Mouse (Mus musculus) heart, adult 18-20 months (tissue): ENCODE data around the gene Adprm. TPM values are rescaled to one million over a fixed set of nuclear protein-coding genes. Genes with fewer than 3 reads are reported as not detected.
"Not testable (repeated sequence)": the region's sequence is repeated elsewhere in the genome, so short reads cannot be mapped to it uniquely, and the experiment has no call there.

Experiments
- DNase-seq, 2 experiments: peaks; one replicate each; pipeline ENCODE4 v3.0.0; 2021 to 2022; ENCODE audit warnings: mixed read lengths in 1 of 2
- long read RNA-seq, 2 experiments: library from polyadenylated mRNA; stranded (forward); transcript quantifications; one replicate each; pipeline ENCODE4 v2.0.0; 2021
- total RNA-seq, 2 experiments: library from RNA; stranded (reverse); gene quantifications; 2 replicates each; pipeline ENCODE4 v1.2.3; 2021

The Adprm gene
- total RNA-seq = 10 to 100 TPM; 12.0 to 12.4 TPM
- long read RNA-seq, experiment 1, partial matches to known transcripts = 0 of 11 reads
- long read RNA-seq, experiment 1, other reads (novel, unspliced or antisense) = 8 of 11 reads
- long read RNA-seq, experiment 2, partial matches to known transcripts = 0 of 3 reads
- long read RNA-seq, experiment 2, other reads (novel, unspliced or antisense) = 1 of 3 reads

DNA sequence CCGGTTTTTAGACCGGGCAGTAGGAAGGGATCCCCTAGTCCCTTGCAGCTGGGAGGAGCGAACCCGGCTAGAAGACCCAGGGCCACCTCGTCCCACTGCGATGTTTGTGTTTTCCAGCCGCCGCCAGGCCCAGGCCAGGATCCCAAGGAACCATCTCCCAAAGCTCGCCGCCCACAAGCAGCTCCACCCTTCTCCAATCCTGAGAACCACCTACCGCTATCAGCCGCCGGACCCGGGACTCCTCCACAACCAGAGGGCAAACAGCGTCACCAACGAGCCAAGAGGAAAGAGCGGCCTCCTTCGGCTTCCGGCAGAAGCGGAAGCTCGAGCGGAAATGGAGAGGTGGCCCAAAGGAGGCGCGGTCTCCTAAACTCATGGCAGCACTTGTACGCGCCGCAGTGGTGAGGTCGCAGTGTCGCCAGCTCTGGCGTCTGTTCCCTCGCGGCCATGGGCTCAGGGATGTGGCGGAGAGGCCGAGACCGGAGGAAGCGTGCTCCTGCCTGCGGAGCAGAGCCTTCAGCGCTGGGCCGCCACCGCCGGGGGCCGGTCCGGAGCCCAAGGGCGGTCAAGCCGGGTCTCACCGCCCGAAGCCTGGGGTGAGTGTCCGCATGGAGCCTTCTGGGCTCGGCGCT, at the start of gene Adprm, which contains the start of gene Sco1:
Gene Adprm, minus strand, starts transcription at position 274 of the 632 bp plus-strand sequence.
Gene Sco1, plus strand, starts transcription at position 350 of the 632 bp plus-strand sequence.
- DNase-seq = peak; percentile 93 to 96

- DNase-seq = peak; percentile 39 to 76
Measured at GRCm38 (mm10) chr11:67101713-67102112, 49.3 kb upstream of the Adprm start.

GRCm38 (mm10) chr11:67100169-67100568, 47.8 kb upstream of the Adprm start:
- peak; percentile 18 to 51 for DNase-seq

DNA sequence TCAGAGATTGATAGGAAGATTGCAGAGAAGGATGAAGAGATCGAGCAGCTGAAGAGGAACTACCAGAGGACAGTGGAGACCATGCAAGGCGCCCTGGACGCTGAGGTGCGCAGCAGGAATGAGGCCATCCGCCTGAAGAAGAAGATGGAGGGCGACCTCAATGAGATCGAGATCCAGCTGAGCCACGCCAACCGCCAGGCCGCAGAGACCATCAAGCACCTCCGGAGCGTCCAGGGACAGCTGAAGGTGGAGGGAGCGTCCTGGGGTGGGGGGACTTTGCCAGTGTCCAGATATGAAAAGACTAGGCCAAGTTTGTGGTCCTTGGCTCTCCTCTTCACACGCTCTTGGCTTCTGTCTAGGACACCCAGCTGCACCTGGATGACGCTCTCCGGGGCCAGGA, 46.8 kb upstream of the Adprm start:
- DNase-seq = no peak

DNA sequence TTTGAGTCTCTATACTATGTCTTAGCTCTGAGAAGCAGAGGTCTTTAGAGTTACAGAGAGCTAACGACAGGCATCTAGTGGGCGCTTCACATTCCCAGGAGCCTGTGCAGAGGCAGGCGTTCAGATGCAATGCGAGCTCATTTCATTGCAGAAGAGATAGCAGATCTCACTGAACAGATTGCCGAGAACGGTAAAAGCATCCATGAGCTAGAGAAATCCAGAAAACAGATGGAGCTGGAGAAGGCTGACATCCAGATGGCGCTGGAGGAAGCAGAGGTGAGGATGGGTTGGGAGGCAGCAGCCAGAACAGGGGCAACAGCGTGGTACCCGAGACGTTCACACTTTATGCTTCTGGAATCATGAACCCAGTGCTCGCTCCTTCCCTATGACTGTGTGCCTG, 46.0 kb upstream of the Adprm start:
- DNase-seq = no peak

DNA sequence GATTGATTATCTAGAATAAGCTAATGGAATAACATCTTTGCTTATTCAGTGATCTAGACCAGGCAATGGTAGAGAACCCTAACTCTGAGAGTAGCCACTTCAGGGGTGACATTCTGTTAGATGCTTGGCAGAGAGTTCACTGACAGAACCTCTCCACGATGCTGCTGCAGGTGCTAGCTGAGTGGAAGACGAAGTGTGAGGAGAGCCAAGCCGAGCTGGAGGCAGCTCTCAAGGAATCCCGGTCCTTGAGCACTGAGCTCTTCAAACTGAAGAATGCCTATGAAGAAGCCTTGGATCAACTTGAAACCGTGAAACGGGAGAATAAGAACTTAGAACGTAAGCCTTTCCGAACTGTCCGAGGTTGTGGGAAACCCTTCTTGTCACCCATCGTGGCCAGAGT, 45.3 kb upstream of the Adprm start:
- no peak for DNase-seq

DNA sequence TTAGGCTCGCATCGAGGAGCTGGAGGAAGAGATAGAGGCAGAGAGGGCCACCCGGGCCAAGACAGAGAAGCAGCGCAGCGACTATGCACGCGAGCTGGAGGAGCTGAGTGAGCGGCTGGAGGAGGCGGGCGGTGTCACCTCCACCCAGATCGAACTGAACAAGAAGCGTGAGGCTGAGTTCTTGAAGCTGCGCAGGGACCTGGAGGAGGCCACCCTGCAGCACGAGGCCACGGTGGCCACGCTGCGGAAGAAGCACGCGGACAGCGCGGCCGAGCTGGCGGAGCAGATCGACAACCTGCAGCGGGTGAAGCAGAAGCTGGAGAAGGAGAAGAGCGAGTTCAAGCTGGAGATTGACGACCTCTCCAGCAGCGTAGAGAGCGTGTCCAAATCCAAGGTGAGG, 42.1 kb upstream of the Adprm start:
- DNase-seq = no peak

- DNase-seq = no peak
Measured at GRCm38 (mm10) chr11:67093652-67094051, 41.3 kb upstream of the Adprm start.

- DNase-seq = no peak
Measured at GRCm38 (mm10) chr11:67093201-67093600, 40.8 kb upstream of the Adprm start.

- not testable (repeated sequence) for DNase-seq
Measured at GRCm38 (mm10) chr11:67092354-67092753, 40.0 kb upstream of the Adprm start.

DNA sequence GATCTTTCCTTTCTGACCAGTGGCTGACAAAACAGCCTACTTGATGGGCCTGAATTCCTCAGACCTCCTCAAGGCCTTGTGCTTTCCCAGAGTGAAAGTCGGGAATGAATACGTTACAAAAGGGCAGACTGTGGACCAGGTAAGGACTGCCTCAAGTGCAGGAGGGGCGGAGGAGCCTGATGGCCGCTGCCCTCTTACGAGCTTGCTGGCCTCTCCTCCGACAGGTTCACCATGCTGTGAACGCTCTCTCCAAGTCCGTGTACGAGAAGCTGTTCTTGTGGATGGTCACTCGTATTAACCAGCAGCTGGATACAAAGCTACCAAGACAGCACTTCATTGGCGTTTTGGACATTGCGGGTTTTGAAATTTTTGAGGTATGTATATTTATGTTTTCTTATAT, 34.8 kb upstream of the Adprm start:
- DNase-seq = no peak

- DNase-seq = no peak
Measured at GRCm38 (mm10) chr11:67086467-67087164, 34.2 kb upstream of the Adprm start.

DNA sequence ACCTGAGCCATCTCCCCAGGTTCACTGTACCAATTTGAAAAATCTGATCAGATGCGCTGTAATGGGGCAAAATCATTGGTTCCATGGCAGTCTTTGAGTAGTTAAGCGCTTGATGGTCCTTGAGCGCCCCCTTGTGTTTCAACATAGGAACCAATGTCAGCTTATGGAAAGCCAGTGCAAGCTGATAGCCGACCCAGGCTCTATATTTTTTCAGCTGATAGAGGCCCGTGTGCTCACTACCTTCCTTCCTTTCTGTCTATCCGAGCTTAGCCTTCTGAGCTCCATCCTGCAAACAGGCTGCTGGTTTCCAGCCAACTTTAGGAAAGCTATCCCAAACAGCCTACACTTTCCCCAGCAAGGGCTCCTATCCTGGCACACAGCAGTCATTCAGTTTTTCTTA, 33.1 kb upstream of the Adprm start:
- DNase-seq = peak; percentile 68 to 85

GRCm38 (mm10) chr11:67083712-67084340, 31.4 kb upstream of the Adprm start:
- DNase-seq = no peak

DNA sequence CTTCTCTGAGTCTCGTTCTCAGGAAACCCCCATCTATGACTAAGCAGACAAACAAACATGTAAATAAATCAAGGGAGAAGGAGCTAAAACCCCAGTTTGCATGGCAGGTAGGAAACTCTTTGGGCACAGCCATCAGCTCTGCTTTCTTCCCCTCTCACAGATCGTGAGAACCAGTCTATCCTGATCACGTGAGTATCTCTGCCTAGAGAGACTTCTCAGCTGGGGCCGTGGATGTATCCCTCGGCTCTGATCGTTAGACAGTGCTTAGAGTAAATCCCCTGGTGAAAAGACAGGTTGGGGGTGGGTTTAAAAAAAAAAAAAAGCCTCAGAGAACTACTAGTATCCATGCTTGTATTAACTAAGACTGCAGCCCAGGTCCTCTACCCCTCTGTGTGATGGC, 30.8 kb upstream of the Adprm start:
- DNase-seq = no peak

DNA sequence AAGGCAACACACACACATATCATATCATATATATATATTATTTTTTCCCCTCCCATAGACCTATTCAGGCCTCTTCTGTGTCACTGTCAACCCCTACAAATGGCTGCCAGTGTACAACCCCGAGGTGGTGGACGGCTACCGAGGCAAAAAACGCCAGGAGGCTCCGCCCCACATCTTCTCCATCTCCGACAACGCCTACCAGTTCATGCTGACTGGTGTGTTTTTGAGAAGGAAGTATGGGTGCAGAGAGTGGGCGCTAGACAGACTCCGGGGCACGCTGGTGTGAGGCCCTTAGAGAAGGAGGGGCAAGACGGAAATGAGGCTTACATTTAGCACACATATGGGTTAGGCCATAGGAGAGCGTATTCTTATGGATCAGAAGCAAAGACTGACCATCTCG, 30.4 kb upstream of the Adprm start:
- DNase-seq = no peak

DNA sequence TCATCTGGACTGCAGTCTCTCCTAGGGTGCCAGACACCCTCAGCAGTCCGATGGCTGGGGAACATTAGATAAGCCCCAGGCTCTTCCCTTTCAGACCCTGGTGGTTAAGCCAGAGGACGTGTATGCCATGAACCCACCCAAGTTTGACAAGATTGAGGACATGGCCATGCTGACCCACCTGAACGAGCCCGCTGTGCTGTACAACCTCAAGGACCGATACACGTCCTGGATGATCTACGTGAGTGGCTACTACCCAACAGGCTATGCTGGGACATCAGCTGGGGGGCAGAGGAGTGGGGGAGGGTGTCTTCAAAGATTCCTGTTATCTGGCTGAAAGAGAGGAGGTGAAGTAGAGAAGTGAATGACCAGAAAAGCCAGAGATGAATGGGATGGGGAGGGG, 29.8 kb upstream of the Adprm start:
- no peak for DNase-seq

GRCm38 (mm10) chr11:67081125-67081649, 28.8 kb upstream of the Adprm start:
- DNase-seq = no peak

DNA sequence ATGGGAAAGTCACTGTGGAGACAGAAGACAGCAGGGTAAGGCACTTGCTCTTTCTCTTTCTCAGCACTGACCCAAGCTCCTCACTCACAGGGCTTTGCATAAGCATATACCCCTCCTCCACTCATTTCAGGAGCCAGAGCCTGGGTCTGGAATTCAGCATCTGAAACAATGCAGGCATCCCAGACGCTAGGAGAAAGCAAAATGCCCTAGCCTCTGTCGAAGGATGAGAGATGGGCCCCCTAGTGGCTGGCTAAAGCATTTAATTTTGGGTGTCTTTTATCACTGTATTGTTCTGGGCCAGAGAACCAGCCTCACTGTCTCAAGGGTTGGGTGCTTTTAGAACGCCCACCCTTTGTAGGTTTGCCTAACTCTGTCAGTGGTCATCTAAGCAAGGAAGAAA, 27.8 kb upstream of the Adprm start:
- peak; percentile 60 to 74 for DNase-seq

DNA sequence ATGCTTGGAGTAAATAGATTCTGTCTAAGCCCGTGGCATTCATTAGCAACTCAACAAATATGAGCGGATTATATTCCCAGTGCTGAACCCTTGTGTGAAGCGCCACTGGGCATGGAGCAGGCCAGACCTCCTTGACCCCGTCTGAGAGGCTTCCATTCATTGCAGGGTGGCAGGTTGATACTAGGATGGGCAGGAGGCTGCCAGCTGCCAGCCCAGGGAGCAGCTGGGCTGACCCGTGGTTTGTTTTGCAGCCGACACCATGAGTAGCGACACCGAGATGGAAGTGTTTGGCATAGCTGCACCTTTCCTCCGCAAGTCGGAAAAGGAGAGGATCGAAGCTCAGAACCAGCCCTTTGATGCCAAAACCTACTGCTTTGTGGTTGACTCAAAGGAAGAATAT, 27.3 kb upstream of the Adprm start:
- DNase-seq = no peak

- DNase-seq = no peak
Measured at GRCm38 (mm10) chr11:67078888-67079287, 26.5 kb upstream of the Adprm start.

GRCm38 (mm10) chr11:67078000-67078399, 25.6 kb upstream of the Adprm start, which contains the start of gene Myh3:
Gene Myh3 (plus strand): TSS chr11:67078300.
- DNase-seq = no peak

DNA sequence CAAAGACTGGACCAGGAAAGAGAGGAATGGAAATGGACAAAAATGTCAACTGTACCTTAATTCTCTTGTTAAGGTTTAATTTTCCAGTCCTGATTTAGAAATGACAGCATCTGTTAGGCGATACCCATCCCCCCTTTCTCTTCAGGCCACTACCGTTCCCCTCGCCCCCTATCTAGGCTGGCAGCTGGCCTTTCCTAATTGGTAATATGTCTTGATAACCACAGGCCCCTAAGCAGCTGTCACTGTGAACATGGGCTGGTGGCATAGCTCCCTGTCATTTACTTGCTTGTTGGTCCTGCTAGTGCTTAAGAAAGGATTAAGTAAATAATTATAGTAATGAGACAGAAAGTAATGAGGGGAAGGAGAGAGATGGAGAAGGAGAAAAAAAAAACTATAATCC, 25.0 kb upstream of the Adprm start:
- DNase-seq = no peak
